Mouse (Mus musculus) forebrain, embryonic 16.5 days (tissue): ENCODE measurements around the gene Rftn1. TPM values are rescaled to one million over a fixed set of nuclear protein-coding genes. Genes with fewer than 3 reads are reported as not detected.

Source experiments
- ATAC-seq: fragments of 200-750 bp; cut with Nextera tagmentation; 2 replicates; pipeline ENCODE4 v1.8.0; 2017; ENCODE audit warnings: mild to moderate bottlenecking, moderate library complexity
- H3K27ac ChIP-seq: fragments of 300-500 bp; sonication (generic); 2 replicates; pipeline ENCODE4 v1.5.1; 2014; ENCODE audit warnings: low read length, control low read depth
- H3K27me3 ChIP-seq: fragments of 300-500 bp; sonication (generic); replicated peaks from 2 replicates; pipeline ENCODE4 v1.6.1; 2014; ENCODE audit warnings: low read length; ENCODE audit not compliant: control insufficient read depth, insufficient read depth
- H3K36me3 ChIP-seq: fragments of 300-500 bp; sonication (generic); 2 replicates; pipeline ENCODE4 v1.6.1; 2014; ENCODE audit not compliant: control insufficient read depth, insufficient read depth
- H3K4me1 ChIP-seq: fragments of 300-500 bp; sonication (generic); replicated peaks from 2 replicates; pipeline ENCODE4 v1.6.1; 2014; ENCODE audit warnings: low read length; ENCODE audit not compliant: control insufficient read depth, insufficient read depth
- H3K4me2 ChIP-seq: fragments of 300-500 bp; sonication (generic); 2 replicates; pipeline ENCODE4 v1.6.1; 2014; ENCODE audit warnings: mild to moderate bottlenecking, low read length, control low read depth
- H3K4me3 ChIP-seq: fragments of 300-500 bp; sonication (generic); replicated peaks from 2 replicates; pipeline ENCODE4 v1.5.1; 2014; ENCODE audit warnings: mild to moderate bottlenecking, low read length, control low read depth
- H3K9ac ChIP-seq: fragments of 300-500 bp; sonication (generic); replicated peaks from 2 replicates; pipeline ENCODE4 v1.6.1; 2014; ENCODE audit warnings: low read depth, low read length, control low read depth
- H3K9me3 ChIP-seq: fragments of 300-500 bp; sonication (generic); 2 replicates; pipeline ENCODE4 v1.6.1; 2016; ENCODE audit warnings: low read length; ENCODE audit not compliant: control insufficient read depth
- WGBS: fragments of 180-500 bp; shearing (Covaris S2); extraction: QIAGEN DNeasy Blood & Tissue Kit; methylation state at CpG from one replicate; pipeline ENCODE4 v1.1.7; 2014; 5-methylcytosine and 5-hydroxymethylcytosine counted together
- polyA plus RNA-seq: library from polyadenylated mRNA; unstranded; fragments of >200 nt; fragmentation: Nextera tagmentation; extraction: Ambion mirVana; gene quantifications from 2 replicates; pipeline ENCODE4 v1.2.1, GENCODE M21; 2015

The Rftn1 gene
- polyA plus RNA-seq, 1 experiment from 2014 or later: 24.6 TPM

GRCm38 (mm10) chr17:50084721-50085120, 105.8 kb downstream of the Rftn1 start:
- H3K4me3 ChIP-seq: no peak overlapping the region
- H3K27me3 ChIP-seq: no peaks in the 10 kb centered on the region
- no peak overlapping the region for H3K27ac ChIP-seq
- H3K9me3 ChIP-seq: no peaks in the 10 kb centered on the region
- ATAC-seq: no peak
- no peaks in the 10 kb centered on the region for H3K4me1 ChIP-seq
- H3K9ac ChIP-seq: no peak overlapping the region
- 84% methylated on average over 6 of the region's 6 CpGs for WGBS
- H3K36me3 ChIP-seq: no peaks in the 10 kb centered on the region
- H3K4me2 ChIP-seq: no peak overlapping the region

DNA sequence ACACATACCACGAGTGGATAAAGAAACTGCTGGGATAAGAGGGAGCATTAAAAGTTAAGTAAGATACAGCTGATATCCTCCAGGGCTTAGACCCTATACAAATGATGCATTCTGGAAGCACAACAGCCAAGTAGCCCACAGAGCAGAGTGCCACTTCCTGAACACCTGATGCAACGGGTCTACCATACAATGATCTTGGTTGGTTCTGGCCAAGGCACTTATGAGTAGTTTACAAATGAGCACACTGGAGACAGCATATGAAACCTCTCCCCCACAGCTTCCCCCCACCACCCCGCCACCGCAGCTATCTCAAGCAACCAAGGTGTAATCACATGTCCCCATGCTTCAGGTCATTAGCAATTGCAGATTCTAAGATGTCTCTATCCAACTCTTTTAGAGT, 106.5 kb downstream of the Rftn1 start:
- Histone ChIP-seq H3K9ac (no peak overlapping the region), H3K9me3 (no peaks in the 10 kb centered on the region), H3K27me3 (no peaks in the 10 kb centered on the region), H3K36me3 (no peaks in the 10 kb centered on the region), H3K4me1 (no peaks in the 10 kb centered on the region), H3K27ac (no peak overlapping the region), H3K4me3 (no peak overlapping the region), H3K4me2 (no peak overlapping the region)
- ATAC-seq: no peak
- 75% methylated on average over 4 of the region's 4 CpGs for WGBS

GRCm38 (mm10) chr17:50082947-50083346, 107.5 kb downstream of the Rftn1 start:
- ATAC-seq: no peak
- 73% methylated on average over 3 of the region's 3 CpGs for WGBS
- H3K4me3 ChIP-seq: no peak overlapping the region

DNA sequence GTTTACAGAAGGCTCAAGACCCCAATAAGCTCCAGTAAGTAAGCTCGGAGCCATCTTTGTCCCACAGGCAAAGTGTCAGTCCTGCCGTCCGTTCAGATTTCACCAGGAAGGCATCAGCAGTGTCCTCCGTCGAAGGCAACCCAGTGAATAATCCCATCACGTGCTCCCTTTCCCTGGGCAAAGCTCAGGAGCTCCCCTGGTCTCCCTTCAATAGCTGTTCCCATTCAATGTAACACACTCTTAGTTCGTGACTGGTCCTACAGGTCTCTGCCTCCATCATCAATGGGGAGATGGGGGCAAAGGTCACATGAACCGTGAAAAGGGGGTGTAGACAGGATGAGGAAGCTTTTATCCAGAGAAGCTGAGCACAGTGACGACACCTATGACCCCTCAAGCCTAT, 108.8 kb downstream of the Rftn1 start:
- Histone ChIP-seq H3K36me3 (no peaks in the 10 kb centered on the region), H3K9me3 (no peaks in the 10 kb centered on the region), H3K4me3 (no peak overlapping the region), H3K4me2 (no peak overlapping the region), H3K27ac (no peak overlapping the region), H3K9ac (no peak overlapping the region), H3K27me3 (no peaks in the 10 kb centered on the region), H3K4me1 (no peaks in the 10 kb centered on the region)
- ATAC-seq: no peak
- 60% methylated on average over 9 of the region's 9 CpGs for WGBS

More at GRCm38 (mm10) chr17:50082947-50083346, 107.5 kb downstream of the Rftn1 start:
- no peak overlapping the region for H3K4me2 ChIP-seq
- H3K27me3 ChIP-seq: no peaks in the 10 kb centered on the region
- no peaks in the 10 kb centered on the region for H3K9me3 ChIP-seq
- H3K9ac ChIP-seq: no peak overlapping the region
- H3K27ac ChIP-seq: no peak overlapping the region
- H3K36me3 ChIP-seq: no peaks in the 10 kb centered on the region
- no peaks in the 10 kb centered on the region for H3K4me1 ChIP-seq

- no peak overlapping the region for H3K4me2 ChIP-seq
- ATAC-seq: no peak
- no peaks in the 10 kb centered on the region for H3K4me1 ChIP-seq
- 90% methylated on average over 4 of the region's 4 CpGs for whole genome bisulfite sequencing
- no peaks in the 10 kb centered on the region for H3K27me3 ChIP-seq
- no peaks in the 10 kb centered on the region for H3K9me3 ChIP-seq
- no peak overlapping the region for H3K4me3 ChIP-seq
- no peak overlapping the region for H3K27ac ChIP-seq
- H3K36me3 ChIP-seq: no peaks in the 10 kb centered on the region
- no peak overlapping the region for H3K9ac ChIP-seq
These were observed 109.5 kb downstream of the Rftn1 start for GRCm38 (mm10) chr17:50080991-50081390.

GRCm38 (mm10) chr17:50078749-50079148, 111.7 kb downstream of the Rftn1 start:
- Histone ChIP-seq H3K4me1 (no peaks in the 10 kb centered on the region), H3K27ac (no peak overlapping the region), H3K9me3 (no peaks in the 10 kb centered on the region), H3K36me3 (no peaks in the 10 kb centered on the region), H3K27me3 (no peaks in the 10 kb centered on the region), H3K9ac (no peak overlapping the region), H3K4me3 (no peak overlapping the region), H3K4me2 (no peak overlapping the region)
- ATAC-seq: no peak
- 97% methylated on average over 6 of the region's 6 CpGs for WGBS

- no peaks in the 10 kb centered on the region for H3K9me3 ChIP-seq
- H3K9ac ChIP-seq: no peak overlapping the region
- H3K27me3 ChIP-seq: no peaks in the 10 kb centered on the region
- WGBS: 92% methylated on average over 23 of the region's 23 CpGs
- H3K4me3 ChIP-seq: no peak overlapping the region
- no peak for ATAC-seq
- peaks cover 7% of the 10 kb centered on the region for H3K4me1 ChIP-seq
- H3K36me3 ChIP-seq: no peaks in the 10 kb centered on the region
- H3K4me2 ChIP-seq: no peak overlapping the region
- no peak overlapping the region for H3K27ac ChIP-seq
These were observed 117.2 kb downstream of the Rftn1 start for GRCm38 (mm10) chr17:50072982-50073965.

- no peaks in the 10 kb centered on the region for H3K27me3 ChIP-seq
- ATAC-seq: no peak
- no peak overlapping the region for H3K4me3 ChIP-seq
- H3K9ac ChIP-seq: no peak overlapping the region
- peaks cover 7% of the 10 kb centered on the region for H3K4me1 ChIP-seq
- no peak overlapping the region for H3K4me2 ChIP-seq
- no peaks in the 10 kb centered on the region for H3K36me3 ChIP-seq
- no peak overlapping the region for H3K27ac ChIP-seq
- H3K9me3 ChIP-seq: no peaks in the 10 kb centered on the region
- 88% methylated on average over 6 of the region's 6 CpGs for WGBS
These were observed 118.9 kb downstream of the Rftn1 start for GRCm38 (mm10) chr17:50071602-50071988.

- no peaks in the 10 kb centered on the region for H3K9me3 ChIP-seq
- H3K4me1 ChIP-seq: peaks cover 7% of the 10 kb centered on the region
- H3K27me3 ChIP-seq: no peaks in the 10 kb centered on the region
- no peaks in the 10 kb centered on the region for H3K36me3 ChIP-seq
- no peak overlapping the region for H3K4me2 ChIP-seq
- H3K27ac ChIP-seq: no peak overlapping the region
- no peak for ATAC-seq
- no peak overlapping the region for H3K4me3 ChIP-seq
- WGBS: 88% methylated on average over 7 of the region's 7 CpGs
- no peak overlapping the region for H3K9ac ChIP-seq
These were observed 119.5 kb downstream of the Rftn1 start for GRCm38 (mm10) chr17:50070822-50071601.
